Mouse (Mus musculus) liver, postnatal 0 days (tissue): ENCODE results near the gene Eif2b3.

Experiments used
- CTCF ChIP-seq: sonication (generic); IDR thresholded peaks from 2 replicates; pipeline ENCODE4 v1.5.1; 2016; ENCODE audit warnings: antibody characterized with exemption, low read depth
- EP300 ChIP-seq: IDR thresholded peaks from 2 replicates; pipeline ENCODE4 v1.6.1; 2016; ENCODE audit warnings: antibody characterized with exemption, low read depth, mild to moderate bottlenecking

DNA sequence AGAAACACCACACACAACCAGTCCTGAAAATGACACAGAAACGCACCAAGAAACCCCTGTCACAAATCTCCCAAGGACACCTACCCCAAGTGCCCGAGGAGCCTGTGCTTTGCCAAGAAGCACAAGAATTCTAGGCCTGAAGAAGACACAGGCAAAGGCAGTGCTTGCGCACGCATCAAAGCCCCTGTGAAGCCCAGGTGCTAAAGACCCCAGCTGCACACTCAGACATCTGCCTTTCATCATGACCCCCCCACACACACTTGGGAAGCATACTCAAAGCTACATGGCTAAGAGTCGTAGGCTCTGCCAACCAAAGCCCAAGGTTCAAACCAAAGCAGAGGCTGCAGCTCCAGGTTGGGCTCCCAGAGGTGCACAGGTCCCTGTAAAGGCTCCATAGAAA is 96.4 kb downstream of the Eif2b3 start:
- TF ChIP-seq CTCF (no peak), EP300 (no peak)
